Mouse (Mus musculus) layer of hippocampus, postnatal 10 days (tissue): ENCODE measurements around the gene Stxbp4. TPM values are rescaled to one million over a fixed set of nuclear protein-coding genes. Genes with fewer than 3 reads are reported as not detected.

Experiments used
- DNase-seq, 2 experiments: peaks; one replicate each; pipeline ENCODE4 v3.0.0; 2021; ENCODE audit warnings: low spot score in 2 of 2
- total RNA-seq, 2 experiments: library from RNA; stranded (reverse); gene quantifications; 2 replicates each; pipeline ENCODE4 v1.2.3; 2021

The Stxbp4 gene
- total RNA-seq, 2 experiments from 2014 or later = 9.3 to 9.8 TPM

DNA sequence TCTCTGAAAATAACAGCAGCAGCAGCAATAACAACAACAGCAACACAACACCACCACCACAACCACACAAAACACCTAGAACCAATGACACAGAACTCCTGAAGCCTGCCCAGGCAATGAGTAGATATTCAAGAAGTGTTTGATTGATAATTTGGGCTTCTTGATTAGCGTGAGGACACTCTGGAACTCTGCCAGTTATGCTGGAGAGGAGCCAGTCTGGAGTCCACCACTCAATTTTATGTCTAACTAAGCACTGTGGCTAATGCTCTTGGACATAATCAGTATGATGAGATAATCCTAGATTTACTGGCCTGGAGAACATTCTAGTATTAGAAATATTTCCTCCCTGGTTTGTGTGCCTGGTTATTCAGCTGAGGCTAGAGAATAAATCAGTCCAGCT, 156.1 kb downstream of the Stxbp4 start:
- DNase-seq = no peak

GRCm38 (mm10) chr11:90470271-90470670, 167.6 kb downstream of the Stxbp4 start:
- DNase-seq = no peak

DNA sequence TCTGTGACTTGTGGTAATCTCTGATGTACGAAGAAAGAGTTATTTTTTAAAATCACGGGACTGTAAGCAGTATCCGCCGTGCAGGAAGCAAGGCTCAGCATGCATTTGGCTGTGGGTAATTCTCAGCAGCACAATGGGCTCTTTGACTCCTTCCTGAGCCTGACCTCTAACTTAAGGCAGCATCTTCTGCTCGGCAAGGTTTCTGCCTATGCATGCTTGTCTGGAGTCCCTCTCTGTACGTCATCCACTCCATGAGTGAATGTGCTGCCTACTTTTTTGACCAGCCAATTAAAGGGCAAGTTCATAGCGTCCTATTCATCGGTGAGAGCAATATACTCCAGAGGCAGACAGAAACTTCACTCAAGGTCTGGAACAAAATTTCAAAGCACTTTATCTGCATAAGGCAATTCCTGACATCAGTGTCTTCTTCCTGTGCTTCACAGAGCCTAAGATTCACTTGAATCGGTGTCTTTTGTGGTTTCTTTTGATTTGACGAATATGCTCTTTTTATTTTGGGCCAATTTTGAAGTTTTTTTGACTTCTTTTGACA, 173.8 kb downstream of the Stxbp4 start:
- no peak for DNase-seq

- no peak for DNase-seq
These were observed 177.4 kb downstream of the Stxbp4 start for GRCm38 (mm10) chr11:90460458-90460857.

DNA sequence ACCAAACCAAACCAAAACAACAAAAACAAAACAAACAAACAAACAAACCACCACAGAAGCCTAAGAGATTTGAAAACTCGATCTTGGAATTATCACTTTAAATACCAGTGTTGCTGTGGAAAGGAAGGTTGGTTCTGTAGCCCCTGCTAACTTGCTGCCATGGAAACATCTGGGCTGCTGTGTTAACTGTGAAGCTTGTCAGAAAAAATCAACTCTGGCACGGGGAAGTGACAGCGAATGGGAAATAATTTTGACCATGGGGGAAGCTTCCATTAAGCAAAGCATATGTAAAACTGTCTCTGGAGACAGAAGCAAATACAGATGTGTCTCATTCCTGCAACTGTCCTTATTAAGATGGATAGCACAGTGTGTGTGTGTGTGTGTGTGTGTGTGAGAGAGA, 185.8 kb downstream of the Stxbp4 start:
- no peak for DNase-seq

DNA sequence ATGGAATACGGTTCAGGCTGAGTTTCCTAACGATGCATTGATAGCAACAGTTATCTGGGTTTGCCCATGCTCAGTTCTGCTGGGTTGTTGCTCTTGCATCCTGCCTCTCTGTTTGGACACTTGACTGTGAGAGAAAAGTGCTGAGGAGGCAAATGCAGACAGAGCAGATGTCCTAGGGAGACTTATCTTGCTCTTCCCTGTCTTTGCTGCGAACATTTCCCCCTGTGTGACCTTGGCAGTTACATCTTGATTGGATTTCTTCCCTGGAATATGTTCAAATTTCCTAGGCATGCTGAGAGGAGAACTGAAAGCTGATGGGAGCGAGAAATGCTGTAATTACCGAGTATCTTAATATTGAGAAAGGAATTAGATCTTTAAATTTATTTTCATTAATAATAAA, 186.4 kb downstream of the Stxbp4 start:
- DNase-seq = no peak

DNA sequence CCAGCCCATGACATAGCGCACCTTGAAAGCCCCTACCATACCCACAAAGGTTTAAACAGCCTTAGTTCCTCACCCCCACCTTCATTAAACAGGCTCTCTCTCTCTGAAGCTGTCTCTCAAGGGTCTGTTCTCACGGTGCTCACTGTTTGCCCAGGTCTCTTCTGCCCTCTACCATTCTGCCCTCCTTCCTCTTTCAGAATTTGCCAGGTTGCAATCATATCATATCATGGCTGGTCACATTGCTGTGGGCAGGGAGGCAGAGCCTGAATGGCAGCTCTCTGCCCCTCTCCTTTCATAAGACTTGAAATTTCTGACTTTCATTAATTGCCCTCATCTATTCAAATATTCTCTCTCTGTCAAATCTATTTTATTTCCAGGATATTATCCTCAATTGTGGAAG, 195.4 kb downstream of the Stxbp4 start:
- no peak for DNase-seq

- DNase-seq = no peak
These were observed 197.0 kb downstream of the Stxbp4 start for GRCm38 (mm10) chr11:90440851-90441250.

- DNase-seq = no peak
These were observed 199.1 kb downstream of the Stxbp4 start for GRCm38 (mm10) chr11:90438768-90439167.

Other genes with a start within 250 kb of the Stxbp4 start
- 10 to 100 TPM; 29.6 to 31.3 TPM for gene Hlf, start 247.2 kb downstream of the Stxbp4 start, total RNA-seq
- 10 to 100 TPM; 23.1 to 26.6 TPM for gene Cox11, start 89 bp upstream of the Stxbp4 start, total RNA-seq
- gene Tom1l1, start 50.3 kb upstream of the Stxbp4 start, total RNA-seq = 10 to 100 TPM; 18.3 to 19.3 TPM